Mouse (Mus musculus) C2C12 (cell line): ENCODE measurements at regions not wholly inside any gene's neighbourhood (a gene's known extent, or its start where the extent isn't known, plus 50 kb on each side); places are given as distances from the start of the nearest gene placed in this dataset.

Source experiments
- CTCF ChIP-seq: IDR thresholded peaks from one replicate; pipeline ENCODE4 v1.5.1; 2011; ENCODE audit not compliant: control insufficient read depth, insufficient read depth, insufficient read length
- MAX ChIP-seq: IDR thresholded peaks from one replicate; pipeline ENCODE4 v1.6.1; 2011; ENCODE audit warnings: mild to moderate bottlenecking, control low read depth
- MYOD1 ChIP-seq: IDR thresholded peaks from one replicate; pipeline ENCODE4 v1.6.1; 2011; ENCODE audit warnings: low read depth; ENCODE audit not compliant: control insufficient read depth, insufficient read length
- MYOG ChIP-seq: IDR thresholded peaks from one replicate; pipeline ENCODE4 v1.6.1; 2011; ENCODE audit not compliant: control insufficient read depth, insufficient read length; ENCODE audit errors: extremely low read depth
- USF1 ChIP-seq: IDR thresholded peaks from one replicate; pipeline ENCODE4 v1.6.1; 2011; ENCODE audit warnings: low read depth, mild to moderate bottlenecking, control low read depth, moderate library complexity

DNA sequence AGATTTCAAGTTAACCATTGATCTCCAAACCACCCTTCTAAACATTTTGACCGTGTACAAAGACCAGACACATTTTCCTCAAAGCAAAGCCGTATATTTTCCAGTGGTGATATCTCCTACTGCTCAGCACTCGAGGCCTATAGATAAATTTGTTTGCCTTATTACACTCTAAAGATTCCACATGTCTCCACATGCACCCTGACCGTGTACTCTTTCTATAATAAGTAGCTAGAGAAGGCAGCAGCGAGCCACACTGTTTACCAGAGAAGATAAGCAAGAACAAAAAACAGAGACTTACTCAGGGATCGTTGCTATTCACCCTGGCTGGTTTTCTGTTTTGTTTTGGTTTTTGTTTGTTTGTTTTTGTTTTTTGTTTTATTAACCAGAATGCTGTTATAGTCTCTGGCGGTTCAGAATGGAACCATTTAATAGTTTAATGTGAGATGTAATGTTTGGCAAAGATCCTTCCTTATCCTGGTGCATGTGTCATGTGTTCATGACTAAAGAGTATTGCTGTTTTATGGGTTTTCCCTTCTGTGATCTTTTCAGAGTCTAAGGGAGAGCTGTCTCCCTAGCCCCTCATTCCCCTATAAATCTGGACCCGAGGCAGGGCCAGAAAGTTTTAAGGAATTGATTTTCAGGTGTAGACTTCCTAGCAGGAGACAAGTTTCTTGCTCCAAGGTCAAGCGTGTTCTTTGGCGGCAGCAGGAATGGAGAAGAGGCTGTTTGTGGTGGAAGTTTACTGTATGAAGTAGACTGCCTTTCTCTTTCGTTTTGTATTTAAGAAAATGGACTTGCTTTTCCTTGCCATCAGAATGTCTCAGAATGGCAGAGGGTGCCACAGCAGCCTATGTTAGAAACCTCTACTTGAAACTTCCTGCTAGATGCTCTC lies 73.4 kb downstream of the Btg1 start:
- TF ChIP-seq MYOD1 (no peak), CTCF (no peak), USF1 (no peak), MYOG (no peak), MAX (no peak)
